Mouse (Mus musculus) embryonic facial prominence, embryonic 15.5 days (tissue): Measurements from ENCODE around the gene Prph. TPM values are rescaled to one million over a fixed set of nuclear protein-coding genes. Genes with fewer than 3 reads are reported as not detected.
A peak's percentile ranks its signal among the peaks of the same experiment; 100 is the strongest.

Experiments
- ATAC-seq: fragments of 200-750 bp; cut with Nextera tagmentation; 2 replicates; pipeline ENCODE4 v1.8.0; 2017; ENCODE audit warnings: low read depth, moderate TSS enrichment; ENCODE audit not compliant: insufficient number of reproducible peaks, low FRiP score, low TSS enrichment
- H3K27ac ChIP-seq: fragments of 300-500 bp; sonication (generic); replicated peaks from 2 replicates; pipeline ENCODE4 v1.5.1; 2015; ENCODE audit warnings: mild to moderate bottlenecking, inconsistent platforms
- H3K27me3 ChIP-seq: fragments of 300-500 bp; sonication (generic); 2 replicates; pipeline ENCODE4 v1.6.1; 2015; ENCODE audit warnings: inconsistent platforms
- H3K36me3 ChIP-seq: fragments of 300-500 bp; sonication (generic); 2 replicates; pipeline ENCODE4 v1.6.1; 2015; ENCODE audit warnings: mild to moderate bottlenecking, inconsistent platforms
- H3K4me1 ChIP-seq: fragments of 300-500 bp; sonication (generic); 2 replicates; pipeline ENCODE4 v1.6.1; 2015; ENCODE audit warnings: inconsistent platforms
- H3K4me2 ChIP-seq: fragments of 300-500 bp; sonication (generic); replicated peaks from 2 replicates; pipeline ENCODE4 v1.6.1; 2015; ENCODE audit warnings: mild to moderate bottlenecking, inconsistent platforms
- H3K4me3 ChIP-seq: fragments of 300-500 bp; sonication (generic); replicated peaks from 2 replicates; pipeline ENCODE4 v1.5.1; 2015; ENCODE audit warnings: mild to moderate bottlenecking, inconsistent platforms
- H3K9ac ChIP-seq: fragments of 300-500 bp; sonication (generic); 2 replicates; pipeline ENCODE4 v1.6.1; 2015; ENCODE audit warnings: inconsistent platforms
- H3K9me3 ChIP-seq: fragments of 300-500 bp; sonication (generic); replicated peaks from 2 replicates; pipeline ENCODE4 v1.6.1; 2016; ENCODE audit warnings: inconsistent platforms
- WGBS: fragments of 180-500 bp; shearing (Covaris S2); methylation state at CpG from one replicate; pipeline ENCODE4 v1.1.7; 2015; 5-methylcytosine and 5-hydroxymethylcytosine counted together
- polyA plus RNA-seq: library from polyadenylated mRNA; unstranded; fragments of >200 nt; fragmentation: Nextera tagmentation; extraction: Ambion mirVana; gene quantifications from 2 replicates; pipeline ENCODE4 v1.2.1, GENCODE M21; 2015

Gene Prph
- 8.8 and 9.9 TPM in 2 replicates for polyA plus RNA-seq

GRCm38 (mm10) chr15:99055040-99055439 lies at the start of gene Prph:
Prph (plus strand) TSS chr15:99055174.
- 1% methylated on average over 26 of the region's 30 CpGs for WGBS
- H3K9ac ChIP-seq = 0 out of 2 replicates have a peak within 1 kb of the TSS, but pooled peaks have one; percentile 12

GRCm38 (mm10) chr15:99008801-99009241 lies 46.2 kb upstream of the Prph start:
- H3K36me3 ChIP-seq = no peaks in the 10 kb centered on the region
- no peaks in the 10 kb centered on the region for H3K4me1 ChIP-seq
- WGBS = 64% methylated on average over 6 of the region's 6 CpGs
- no peaks in the 10 kb centered on the region for H3K27me3 ChIP-seq
- H3K9me3 ChIP-seq = no peaks in the 10 kb centered on the region
- H3K9ac ChIP-seq = no peak overlapping the region
- H3K27ac ChIP-seq = no peak overlapping the region
- no peak for ATAC-seq
- no peak overlapping the region for H3K4me2 ChIP-seq
- no peak overlapping the region for H3K4me3 ChIP-seq

More at GRCm38 (mm10) chr15:99055040-99055439, at the start of gene Prph:
- Histone ChIP-seq H3K9me3 (no peaks in the 10 kb centered on the region), H3K27me3 (peaks cover 86% of the 10 kb centered on the region), H3K27ac (no peak within 1 kb of the TSS), H3K4me3 (peak within 1 kb of the TSS; percentile 43), H3K4me2 (peak within 1 kb of the TSS; percentile 75), H3K4me1 (peaks cover 32% of the 10 kb centered on the region), H3K36me3 (no peaks in the 10 kb centered on the region)
- no peak for ATAC-seq

GRCm38 (mm10) chr15:99010896-99011295 lies 44.1 kb upstream of the Prph start:
- WGBS = 65% methylated on average over 2 of the region's 2 CpGs
- H3K4me1 ChIP-seq = no peaks in the 10 kb centered on the region

GRCm38 (mm10) chr15:99011946-99012345 lies 43.0 kb upstream of the Prph start:
- H3K9me3 ChIP-seq = no peaks in the 10 kb centered on the region
- no peak overlapping the region for H3K9ac ChIP-seq
- no peak overlapping the region for H3K4me3 ChIP-seq
- WGBS = 53% methylated on average over 3 of the region's 3 CpGs
- H3K4me1 ChIP-seq = no peaks in the 10 kb centered on the region
- H3K27ac ChIP-seq = 0 out of 2 replicates have a peak overlapping the region, but pooled peaks have one; percentile 48
- no peaks in the 10 kb centered on the region for H3K36me3 ChIP-seq
- H3K4me2 ChIP-seq = no peak overlapping the region
- 0 out of 2 replicates have a peak, but pooled peaks have one; percentile 1 for ATAC-seq
- no peaks in the 10 kb centered on the region for H3K27me3 ChIP-seq

More at GRCm38 (mm10) chr15:99010896-99011295, 44.1 kb upstream of the Prph start:
- Histone ChIP-seq H3K36me3 (no peaks in the 10 kb centered on the region), H3K4me3 (no peak overlapping the region), H3K27me3 (no peaks in the 10 kb centered on the region), H3K4me2 (no peak overlapping the region), H3K9me3 (no peaks in the 10 kb centered on the region), H3K27ac (no peak overlapping the region), H3K9ac (no peak overlapping the region)
- ATAC-seq = no peak

GRCm38 (mm10) chr15:99014496-99015030 lies 40.4 kb upstream of the Prph start:
- ATAC-seq = no peak
- no peak overlapping the region for H3K4me3 ChIP-seq
- H3K9me3 ChIP-seq = no peaks in the 10 kb centered on the region
- H3K4me2 ChIP-seq = no peak overlapping the region
- WGBS = 59% methylated on average over 9 of the region's 9 CpGs
- no peaks in the 10 kb centered on the region for H3K27me3 ChIP-seq
- H3K27ac ChIP-seq = no peak overlapping the region
- peaks cover 24% of the 10 kb centered on the region for H3K4me1 ChIP-seq
- H3K36me3 ChIP-seq = no peaks in the 10 kb centered on the region
- H3K9ac ChIP-seq = no peak overlapping the region

GRCm38 (mm10) chr15:99017355-99017761 lies 37.6 kb upstream of the Prph start:
- no peak for ATAC-seq
- Histone ChIP-seq H3K27me3 (no peaks in the 10 kb centered on the region), H3K9ac (no peak overlapping the region), H3K4me1 (peaks cover 25% of the 10 kb centered on the region), H3K27ac (peak overlapping the region; percentile 88), H3K36me3 (no peaks in the 10 kb centered on the region), H3K4me2 (0 out of 2 replicates have a peak overlapping the region, but pooled peaks have one; percentile 4), H3K9me3 (no peaks in the 10 kb centered on the region), H3K4me3 (no peak overlapping the region)
- WGBS = 63% methylated on average over 8 of the region's 8 CpGs

- Histone ChIP-seq H3K4me2 (0 out of 2 replicates have a peak overlapping the region, but pooled peaks have one; percentile 4), H3K4me1 (peaks cover 25% of the 10 kb centered on the region), H3K27me3 (no peaks in the 10 kb centered on the region), H3K9ac (no peak overlapping the region), H3K4me3 (no peak overlapping the region), H3K36me3 (no peaks in the 10 kb centered on the region), H3K9me3 (no peaks in the 10 kb centered on the region), H3K27ac (peak overlapping the region; percentile 88)
- ATAC-seq = peak; percentile 88
- WGBS = 20% methylated on average over 9 of the region's 9 CpGs
These were observed 37.0 kb upstream of the Prph start for GRCm38 (mm10) chr15:99017986-99018385.

GRCm38 (mm10) chr15:99018630-99019029 lies 36.3 kb upstream of the Prph start:
- Histone ChIP-seq H3K4me3 (no peak overlapping the region), H3K27ac (peak overlapping the region; percentile 88), H3K36me3 (no peaks in the 10 kb centered on the region), H3K27me3 (no peaks in the 10 kb centered on the region), H3K9ac (no peak overlapping the region), H3K4me2 (no peak overlapping the region), H3K9me3 (no peaks in the 10 kb centered on the region), H3K4me1 (peaks cover 25% of the 10 kb centered on the region)
- 74% methylated on average over 4 of the region's 4 CpGs for WGBS
- 0 out of 2 replicates have a peak, but pooled peaks have one; percentile 45 for ATAC-seq

GRCm38 (mm10) chr15:99019436-99019835 lies 35.5 kb upstream of the Prph start:
- no peak for ATAC-seq
- Histone ChIP-seq H3K36me3 (no peaks in the 10 kb centered on the region), H3K27ac (peak overlapping the region; percentile 88), H3K27me3 (no peaks in the 10 kb centered on the region), H3K9ac (no peak overlapping the region), H3K4me1 (peaks cover 25% of the 10 kb centered on the region), H3K4me2 (peak overlapping the region; percentile 24; the same call in 1 of the 2 replicates), H3K9me3 (no peaks in the 10 kb centered on the region), H3K4me3 (no peak overlapping the region)
- WGBS = 35% methylated on average over 8 of the region's 8 CpGs

GRCm38 (mm10) chr15:99020171-99020570 lies 34.8 kb upstream of the Prph start:
- H3K4me2 ChIP-seq = no peak overlapping the region
- H3K9me3 ChIP-seq = no peaks in the 10 kb centered on the region
- no peaks in the 10 kb centered on the region for H3K36me3 ChIP-seq
- H3K4me3 ChIP-seq = no peak overlapping the region
- ATAC-seq = no peak
- no peak overlapping the region for H3K9ac ChIP-seq
- H3K27me3 ChIP-seq = no peaks in the 10 kb centered on the region
- peaks cover 25% of the 10 kb centered on the region for H3K4me1 ChIP-seq
- H3K27ac ChIP-seq = no peak overlapping the region
- WGBS = 91% methylated on average over 4 of the region's 4 CpGs

GRCm38 (mm10) chr15:99021255-99021654 lies 33.7 kb upstream of the Prph start:
- Histone ChIP-seq H3K27me3 (no peaks in the 10 kb centered on the region), H3K27ac (no peak overlapping the region), H3K4me2 (no peak overlapping the region), H3K4me1 (peaks cover 25% of the 10 kb centered on the region), H3K9me3 (no peaks in the 10 kb centered on the region), H3K36me3 (no peaks in the 10 kb centered on the region), H3K9ac (no peak overlapping the region), H3K4me3 (no peak overlapping the region)
- ATAC-seq = no peak
- 98% methylated on average over 7 of the region's 7 CpGs for WGBS
